Mouse (Mus musculus) cerebellum, adult 11-12 months (tissue): ENCODE measurements around the gene Cacfd1.
A peak's percentile ranks its signal among the peaks of the same experiment; 100 is the strongest.

ENCODE experiments used
- DNase-seq: peaks from one replicate; pipeline ENCODE4 v3.0.0; 2022

Cacfd1 gene

GRCm38 (mm10) chr2:27009714-27010244 is at the start of gene Cacfd1:
Cacfd1 (plus strand) TSS chr2:27009926.
- DNase-seq, result peak; percentile 86

GRCm38 (mm10) chr2:26960756-26961155 is 49.0 kb upstream of the Cacfd1 start:
- DNase-seq, result no peak

- peak; percentile 94 for DNase-seq
These were observed 45.6 kb upstream of the Cacfd1 start, which contains the start of gene Rexo4 for GRCm38 (mm10) chr2:26963923-26964723. Rexo4 (minus strand) TSS chr2:26964386.

- DNase-seq, result no peak
These were observed 44.9 kb upstream of the Cacfd1 start for GRCm38 (mm10) chr2:26964724-26965370.

- no peak for DNase-seq
These were observed 42.5 kb upstream of the Cacfd1 start for GRCm38 (mm10) chr2:26967262-26967661.

- DNase-seq, result no peak
These were observed 36.6 kb upstream of the Cacfd1 start, which contains the start of gene Adamts13 for GRCm38 (mm10) chr2:26973116-26973515. Adamts13 (plus strand) TSS chr2:26973416.

- no peak for DNase-seq
These were observed 35.8 kb upstream of the Cacfd1 start for GRCm38 (mm10) chr2:26973960-26974359.

- DNase-seq, result no peak
These were observed 29.4 kb upstream of the Cacfd1 start for GRCm38 (mm10) chr2:26980361-26980760.

GRCm38 (mm10) chr2:26984179-26984578 is 25.5 kb upstream of the Cacfd1 start:
- DNase-seq, result no peak

GRCm38 (mm10) chr2:26984640-26985039 is 25.1 kb upstream of the Cacfd1 start:
- DNase-seq, result no peak

GRCm38 (mm10) chr2:26993936-26994335 is 15.8 kb upstream of the Cacfd1 start:
- no peak for DNase-seq

- DNase-seq, result no peak
These were observed 12.2 kb upstream of the Cacfd1 start for GRCm38 (mm10) chr2:26997498-26997897.

- no peak for DNase-seq
These were observed 11.7 kb upstream of the Cacfd1 start for GRCm38 (mm10) chr2:26997993-26998392.

- no peak for DNase-seq
These were observed 3.5 kb upstream of the Cacfd1 start for GRCm38 (mm10) chr2:27006255-27006654.

GRCm38 (mm10) chr2:27007701-27008100 is 2.0 kb upstream of the Cacfd1 start:
- DNase-seq, result no peak

- peak; percentile 58 for DNase-seq
These were observed 8.1 kb downstream of the Cacfd1 start for GRCm38 (mm10) chr2:27017802-27018201.

- no peak for DNase-seq
These were observed 9.8 kb downstream of the Cacfd1 start for GRCm38 (mm10) chr2:27019530-27019929.

GRCm38 (mm10) chr2:27021103-27021502 is 11.4 kb downstream of the Cacfd1 start:
- DNase-seq, result peak; percentile 45

GRCm38 (mm10) chr2:27022612-27023011 is 12.9 kb downstream of the Cacfd1 start:
- no peak for DNase-seq

- no peak for DNase-seq
These were observed 14.4 kb downstream of the Cacfd1 start for GRCm38 (mm10) chr2:27024136-27024535.

GRCm38 (mm10) chr2:27025545-27025944 is 15.8 kb downstream of the Cacfd1 start:
- no peak for DNase-seq

- no peak for DNase-seq
These were observed 16.6 kb downstream of the Cacfd1 start for GRCm38 (mm10) chr2:27026332-27026731.

- peak; percentile 60 for DNase-seq
These were observed 17.3 kb downstream of the Cacfd1 start for GRCm38 (mm10) chr2:27026857-27027617.
